Mouse (Mus musculus) urinary bladder, adult 2 months (tissue): ENCODE data around the gene Rasip1. TPM values are rescaled to one million over a fixed set of nuclear protein-coding genes. Genes with fewer than 3 reads are reported as not detected.

ENCODE experiments used
- DNase-seq: peaks from one replicate; pipeline ENCODE4 v3.0.0; 2022; ENCODE audit warnings: low spot score
- polyA plus RNA-seq: library from polyadenylated mRNA; depleted of rRNA; stranded (reverse); fragments of >200 nt; gene quantifications from 2 replicates; pipeline ENCODE4 v1.2.3, GENCODE M21; 2012; rRNA removed

The Rasip1 gene
- polyA plus RNA-seq, 1 experiment, result 7.3 TPM

GRCm38 (mm10) chr7:45686841-45687240, 59.6 kb downstream of the Rasip1 start:
- no peak for DNase-seq

Other genes with a start within 250 kb of the Rasip1 start
- gene Snrnp70, start 231.7 kb upstream of the Rasip1 start, polyA plus RNA-seq, result 364 and 412 TPM in 2 replicates
- gene Kcna7, start 221.8 kb upstream of the Rasip1 start, polyA plus RNA-seq, result 0.03 and 0.07 TPM in 2 replicates
- 2.9 and 4.2 TPM in 2 replicates for gene Ntf5, start 213.8 kb upstream of the Rasip1 start, polyA plus RNA-seq
- 0.14 TPM in 1 of 2 replicates, not detected in the other for gene Lhb, start 206.7 kb upstream of the Rasip1 start, polyA plus RNA-seq
- 39.3 TPM in 2 replicates for gene Gys1, start 192.6 kb upstream of the Rasip1 start, polyA plus RNA-seq
- gene Ruvbl2, start 189.4 kb upstream of the Rasip1 start, polyA plus RNA-seq, result 35.8 and 41.4 TPM in 2 replicates
- 1,966 and 2,293 TPM in 2 replicates for gene Ftl1, start 167.6 kb upstream of the Rasip1 start, polyA plus RNA-seq
- 78.4 and 113 TPM in 2 replicates for gene Bax, start 160.6 kb upstream of the Rasip1 start, polyA plus RNA-seq
- 0.43 and 0.56 TPM in 2 replicates for gene Tulp2, start 145.6 kb upstream of the Rasip1 start, polyA plus RNA-seq
- 0.29 and 0.31 TPM in 2 replicates for gene Gm45808, start 140.7 kb upstream of the Rasip1 start, polyA plus RNA-seq
- 5.7 and 7.7 TPM in 2 replicates for gene Dhdh, start 138.7 kb upstream of the Rasip1 start, polyA plus RNA-seq
- gene Nucb1, start 117.1 kb upstream of the Rasip1 start, polyA plus RNA-seq, result 225 and 264 TPM in 2 replicates
- 27.8 and 30.5 TPM in 2 replicates for gene Ppp1r15a, start 101.2 kb upstream of the Rasip1 start, polyA plus RNA-seq
- 11.7 and 14.3 TPM in 2 replicates for gene Plekha4, start 101.2 kb upstream of the Rasip1 start, polyA plus RNA-seq
- gene Hsd17b14, start 72.6 kb upstream of the Rasip1 start, polyA plus RNA-seq, result 23.3 and 24.5 TPM in 2 replicates
- 48.1 and 58.5 TPM in 2 replicates for gene Bcat2, start 57.3 kb upstream of the Rasip1 start, polyA plus RNA-seq
- gene Fgf21, start 12.0 kb upstream of the Rasip1 start, polyA plus RNA-seq, result not detected in 2 replicates
- gene Fut1, start 10.2 kb upstream of the Rasip1 start, polyA plus RNA-seq, result 0.04 TPM in 1 of 2 replicates, not detected in the other
- gene Izumo1, start 5.7 kb upstream of the Rasip1 start, polyA plus RNA-seq, result 0.23 and 0.27 TPM in 2 replicates
- gene Mamstr, start 12.5 kb downstream of the Rasip1 start, polyA plus RNA-seq, result 8.4 and 11.3 TPM in 2 replicates
- gene Fut2, start 38.9 kb downstream of the Rasip1 start, polyA plus RNA-seq, result 1.8 and 3.3 TPM in 2 replicates
- gene Ntn5, start 56.5 kb downstream of the Rasip1 start, polyA plus RNA-seq, result 0.06 and 0.08 TPM in 2 replicates
- gene Sec1, start 66.9 kb downstream of the Rasip1 start, polyA plus RNA-seq, result 0.09 and 0.14 TPM in 2 replicates
- 25.0 and 29.8 TPM in 2 replicates for gene Car11, start 72.4 kb downstream of the Rasip1 start, polyA plus RNA-seq
- gene Dbp, start 77.6 kb downstream of the Rasip1 start, polyA plus RNA-seq, result 335 and 503 TPM in 2 replicates
- gene Rpl18, start 88.0 kb downstream of the Rasip1 start, polyA plus RNA-seq, result 594 and 906 TPM in 2 replicates
- 22.1 and 25.6 TPM in 2 replicates for gene Sphk2, start 90.5 kb downstream of the Rasip1 start, polyA plus RNA-seq
- 1.3 and 1.5 TPM in 2 replicates for gene Fam83e, start 93.7 kb downstream of the Rasip1 start, polyA plus RNA-seq
- gene Spaca4, start 98.3 kb downstream of the Rasip1 start, polyA plus RNA-seq, result not detected in 2 replicates
- 2.5 and 2.9 TPM in 2 replicates for gene Lmtk3, start 156.2 kb downstream of the Rasip1 start, polyA plus RNA-seq
- gene Sult2b1, start 157.2 kb downstream of the Rasip1 start, polyA plus RNA-seq, result 1.3 and 1.5 TPM in 2 replicates
- 61.5 and 68.7 TPM in 2 replicates for gene Cyth2, start 187.1 kb downstream of the Rasip1 start, polyA plus RNA-seq
- 0.25 and 0.35 TPM in 2 replicates for gene Kcnj14, start 197.3 kb downstream of the Rasip1 start, polyA plus RNA-seq
- gene Grwd1, start 203.5 kb downstream of the Rasip1 start, polyA plus RNA-seq, result 11.7 and 12.2 TPM in 2 replicates
- 221 and 243 TPM in 2 replicates for gene Kdelr1, start 245.3 kb downstream of the Rasip1 start, polyA plus RNA-seq